Mouse (Mus musculus): ENCODE data around the gene Krtap4-6.

GRCm38 (mm10) chr11:99659256-99659655 is 6.5 kb downstream of the Krtap4-6 start:
- TF ChIP-seq POLR2A (IDR thresholded peaks at IDR 0.05; ENCODE audit: borderline replicate concordance, control insufficient read depth, low read depth, low read length): no peak
- TF ChIP-seq CTCF (IDR thresholded peaks at IDR 0.05; ENCODE audit: control insufficient read depth, insufficient read depth, low read length): no peak

All from bone marrow, adult 2 months (tissue).